Mouse (Mus musculus): ENCODE results near the gene Timm8a2. TPM values are rescaled to one million over a fixed set of nuclear protein-coding genes. Genes with fewer than 3 reads are reported as not detected.

Timm8a2 gene
- total and polyA plus RNA-seq, 3 experiments, result 0.18 TPM; not detected in 2

DNA sequence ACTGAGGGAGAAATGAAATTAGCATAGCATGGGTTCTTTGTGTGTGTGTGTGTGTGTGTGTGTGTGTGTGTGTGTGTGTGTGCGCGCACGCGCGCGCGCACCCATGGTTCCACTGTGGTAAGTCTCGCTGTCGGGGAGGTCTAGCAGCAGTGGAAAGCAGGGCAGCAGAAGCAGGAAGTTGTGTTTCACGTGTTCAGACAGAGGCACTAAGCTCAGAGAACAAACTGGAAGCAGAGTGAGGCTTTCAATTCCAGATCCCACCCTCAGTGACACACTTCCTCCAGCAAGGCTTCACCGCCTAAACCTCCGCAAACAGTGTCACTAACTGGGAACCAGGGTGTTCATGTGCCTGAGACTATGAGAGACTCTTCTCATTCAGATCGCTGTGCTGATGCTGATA, 25.0 kb upstream of the Timm8a2 start:
- H3K27ac ChIP-seq (ENCODE audit: control insufficient read depth, low read depth, low read length), result no peak overlapping the region
- peaks cover 0 to 3% of the 10 kb centered on the region in 2 experiments for H3K36me3 ChIP-seq (ENCODE audit: control insufficient read depth in 1 of 2, insufficient read depth in 2 of 2, low read length in 2 of 2)
- H3K9me3 ChIP-seq (replicated peaks; ENCODE audit: insufficient read depth, low read length), result no peaks in the 10 kb centered on the region
- no peak for TF ChIP-seq TCF12 (IDR thresholded peaks at IDR 0.05; ENCODE audit: low read depth, low read length)
- no peak for TF ChIP-seq MEF2A (IDR thresholded peaks at IDR 0.05; ENCODE audit: extremely low read depth, insufficient replicate concordance, low read depth, low read length, poor library complexity, severe bottlenecking)
- no peak for TF ChIP-seq NRF1 (IDR thresholded peaks at IDR 0.05; ENCODE audit: insufficient read depth, low read depth, low read length, poor library complexity, severe bottlenecking)
- TF ChIP-seq USF2 (IDR thresholded peaks at IDR 0.05; ENCODE audit: borderline replicate concordance in 1 of 2, insufficient read depth in 1 of 2, low read depth in 1 of 2, low read length in 2 of 2), result no peak
- TF ChIP-seq POLR2A (IDR thresholded peaks at IDR 0.05; ENCODE audit: control insufficient read depth in 1 of 2, insufficient read depth in 1 of 2, low read depth in 1 of 2, low read length in 2 of 2, poor library complexity in 1 of 2), result no peak
- no peak for TF ChIP-seq MAFK (IDR thresholded peaks at IDR 0.05; ENCODE audit: borderline replicate concordance, low read depth, low read length)
- TF ChIP-seq KAT2A (conservative IDR thresholded peaks at IDR 0.05; ENCODE audit: low read depth, low read length), result no peak
- no peak for TF ChIP-seq MYB (IDR thresholded peaks at IDR 0.05; ENCODE audit: low read depth, low read length)
- TF ChIP-seq ZMIZ1 (IDR thresholded peaks at IDR 0.05; ENCODE audit: low read depth, low read length), result no peak
- no peak for TF ChIP-seq SIN3A (IDR thresholded peaks at IDR 0.05; ENCODE audit: low read length)
- TF ChIP-seq BHLHE40 (IDR thresholded peaks at IDR 0.05; ENCODE audit: borderline replicate concordance, low read depth, low read length), result no peak
- H3K9ac ChIP-seq (ENCODE audit: control insufficient read depth, low read depth, low read length, poor library complexity, severe bottlenecking), result no peak overlapping the region
- no peaks in the 10 kb centered on the region for H3K27me3 ChIP-seq (ENCODE audit: control insufficient read depth in 1 of 2, insufficient read depth in 2 of 2, low read length in 2 of 2)
- peaks cover 6 to 7% of the 10 kb centered on the region in 2 experiments; a peak in 3 of 4 replicates for H3K4me1 ChIP-seq (ENCODE audit: control insufficient read depth in 1 of 2, insufficient read depth in 2 of 2, low read length in 2 of 2)
- DNase-seq (ENCODE audit: low read depth, low spot score), result no peak
- H3K79me2 ChIP-seq (ENCODE audit: control insufficient read depth, insufficient read depth, low read length, poor library complexity), result no peaks in the 10 kb centered on the region
- H3K4me3 ChIP-seq (ENCODE audit: control insufficient read depth in 1 of 2, insufficient read depth in 1 of 2, low read depth in 2 of 2, low read length in 2 of 2), result no peak overlapping the region

DNA sequence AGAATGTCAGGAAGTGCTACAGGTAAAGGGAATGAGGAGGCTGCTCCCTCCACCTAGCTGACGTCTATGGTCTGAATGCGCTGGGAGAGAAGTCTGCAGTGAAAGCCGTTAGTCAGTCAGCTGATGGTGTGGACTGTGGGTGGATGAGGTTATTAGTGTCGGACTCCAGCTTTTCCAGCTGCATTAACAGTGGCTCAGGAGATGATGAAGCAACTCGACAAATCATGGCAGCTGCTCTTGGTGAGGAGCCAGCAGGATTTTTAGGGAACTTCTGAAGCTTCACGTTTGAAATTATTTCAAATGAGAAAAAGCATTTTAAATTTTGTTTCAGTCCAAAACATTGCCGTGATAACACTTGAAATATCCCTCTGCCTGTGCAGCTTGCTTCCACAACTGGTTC, 24.2 kb upstream of the Timm8a2 start:
- H3K79me2 ChIP-seq (ENCODE audit: control insufficient read depth, insufficient read depth, low read length, poor library complexity), result no peaks in the 10 kb centered on the region
- no peak overlapping the region for H3K9ac ChIP-seq (ENCODE audit: control insufficient read depth, low read depth, low read length, poor library complexity, severe bottlenecking)
- no peaks in the 10 kb centered on the region for H3K27me3 ChIP-seq (ENCODE audit: control insufficient read depth in 1 of 2, insufficient read depth in 2 of 2, low read length in 2 of 2)
- DNase-seq (ENCODE audit: low read depth, low spot score), result no peak
- no peak overlapping the region for H3K4me3 ChIP-seq (ENCODE audit: control insufficient read depth in 1 of 2, insufficient read depth in 1 of 2, low read depth in 2 of 2, low read length in 2 of 2)
- no peak for TF ChIP-seq MAFK (IDR thresholded peaks at IDR 0.05; ENCODE audit: borderline replicate concordance, low read depth, low read length)
- TF ChIP-seq BHLHE40 (IDR thresholded peaks at IDR 0.05; ENCODE audit: borderline replicate concordance, low read depth, low read length), result no peak
- TF ChIP-seq MXI1 (IDR thresholded peaks at IDR 0.05; ENCODE audit: low read depth, low read length), result no peak
- no peak for TF ChIP-seq ZNF384 (IDR thresholded peaks at IDR 0.05; ENCODE audit: low read depth, low read length)
- TF ChIP-seq ZKSCAN1 (IDR thresholded peaks at IDR 0.05; ENCODE audit: low read depth, low read length), result no peak
- no peak for TF ChIP-seq MYC (IDR thresholded peaks at IDR 0.05; ENCODE audit: low read depth, low read length)
- no peak for TF ChIP-seq EP300 (IDR thresholded peaks at IDR 0.05; ENCODE audit: low read depth in 1 of 2, low read length in 2 of 2)
- no peak for TF ChIP-seq ZC3H11A (IDR thresholded peaks at IDR 0.05; ENCODE audit: low read depth, low read length)
- TF ChIP-seq TCF12 (IDR thresholded peaks at IDR 0.05; ENCODE audit: low read depth, low read length), result no peak
- no peak for TF ChIP-seq E2F4 (IDR thresholded peaks at IDR 0.05; ENCODE audit: borderline replicate concordance, low read depth, low read length)
- TF ChIP-seq USF1 (IDR thresholded peaks at IDR 0.05; ENCODE audit: low read depth, low read length), result no peak
- no peak for TF ChIP-seq UBTF (IDR thresholded peaks at IDR 0.05; ENCODE audit: borderline replicate concordance, insufficient read depth, low read depth, low read length)
- TF ChIP-seq POLR2A (IDR thresholded peaks at IDR 0.05; ENCODE audit: control insufficient read depth in 1 of 2, insufficient read depth in 1 of 2, low read depth in 1 of 2, low read length in 2 of 2, poor library complexity in 1 of 2), result no peak
- TF ChIP-seq JUND (IDR thresholded peaks at IDR 0.05; ENCODE audit: low read depth, low read length), result no peak
- no peak for TF ChIP-seq CHD1 (IDR thresholded peaks at IDR 0.05; ENCODE audit: low read depth, low read length)
- no peak for TF ChIP-seq ELF1 (IDR thresholded peaks at IDR 0.05; ENCODE audit: low read depth, low read length)
- no peak for TF ChIP-seq ZMIZ1 (IDR thresholded peaks at IDR 0.05; ENCODE audit: low read depth, low read length)
- TF ChIP-seq NRF1 (IDR thresholded peaks at IDR 0.05; ENCODE audit: insufficient read depth, low read depth, low read length, poor library complexity, severe bottlenecking), result no peak
- TF ChIP-seq POLR2AphosphoS2 (IDR thresholded peaks at IDR 0.05; ENCODE audit: low read length), result no peak
- no peak for TF ChIP-seq HCFC1 (IDR thresholded peaks at IDR 0.05; ENCODE audit: low read depth, low read length)
- H3K4me1 ChIP-seq (ENCODE audit: control insufficient read depth in 1 of 2, insufficient read depth in 2 of 2, low read length in 2 of 2), result peaks cover 6 to 7% of the 10 kb centered on the region in 2 experiments; a peak in 3 of 4 replicates
- no peaks in the 10 kb centered on the region for H3K9me3 ChIP-seq (replicated peaks; ENCODE audit: insufficient read depth, low read length)
- peaks cover 0 to 3% of the 10 kb centered on the region in 2 experiments for H3K36me3 ChIP-seq (ENCODE audit: control insufficient read depth in 1 of 2, insufficient read depth in 2 of 2, low read length in 2 of 2)
- H3K27ac ChIP-seq (ENCODE audit: control insufficient read depth, low read depth, low read length), result no peak overlapping the region

Data from MEL (cell line).